Mouse (Mus musculus): Measurements from ENCODE around the gene 1700010B08Rik. TPM values are rescaled to one million over a fixed set of nuclear protein-coding genes. Genes with fewer than 3 reads are reported as not detected.
"Not testable (repeated sequence)": the region's sequence is repeated elsewhere in the genome, so short reads cannot be mapped to it uniquely, and the experiment has no call there.

1700010B08Rik gene
- polyA plus RNA-seq (2017; shearing (Covaris generic)) = not detected

DNA sequence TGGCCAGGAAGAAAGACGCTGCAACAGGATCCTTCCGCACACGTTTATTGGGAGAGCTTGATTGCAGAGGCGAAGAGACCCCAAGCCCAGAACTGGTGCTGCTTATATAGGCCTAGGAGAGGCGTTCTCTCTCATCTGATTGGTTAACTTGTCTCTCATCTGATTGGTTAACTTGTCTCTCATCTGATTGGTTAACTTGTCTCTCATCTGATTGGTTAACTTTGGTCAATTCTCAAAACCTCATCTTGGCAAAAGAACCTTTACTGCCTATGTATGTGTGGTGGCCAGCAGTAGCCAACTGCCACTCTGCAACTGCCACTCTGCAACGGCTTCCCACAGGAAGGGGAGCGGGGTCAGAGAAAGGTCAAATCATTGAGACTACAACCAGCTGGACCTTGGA is at the start of gene 1700010B08Rik:
TSS of gene 1700010B08Rik (plus strand) at position 301 of the 400 bp plus-strand sequence.
- ATAC-seq = not testable (repeated sequence)

DNA sequence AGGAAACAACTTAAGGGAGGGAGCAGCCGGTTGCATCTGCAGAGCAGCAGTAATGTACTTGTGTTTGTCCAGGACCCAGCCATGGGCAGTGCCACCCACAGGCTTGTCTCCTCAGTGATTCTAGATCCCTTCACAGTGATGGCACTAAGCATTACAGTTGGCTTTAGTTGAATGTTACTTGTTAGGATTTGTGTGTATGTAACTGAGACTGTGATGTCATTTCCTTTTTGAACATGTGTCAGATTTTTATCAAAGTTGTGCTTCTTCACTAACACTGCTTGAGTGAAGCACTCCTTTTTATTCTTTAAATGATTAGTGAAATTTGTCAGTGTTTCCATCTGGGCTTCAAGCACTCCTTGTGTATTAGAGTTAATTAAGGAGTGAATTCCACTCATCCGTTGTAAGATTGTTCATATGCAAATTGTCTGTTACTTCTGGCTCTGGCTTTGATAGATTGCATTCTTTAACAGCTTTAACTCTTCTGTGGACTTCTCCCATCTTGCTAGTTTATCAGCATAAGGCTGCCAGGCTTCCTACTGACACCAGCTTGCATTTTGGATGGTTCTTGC is 46.8 kb upstream of the 1700010B08Rik start:
- peak; percentile 89 for ATAC-seq

DNA sequence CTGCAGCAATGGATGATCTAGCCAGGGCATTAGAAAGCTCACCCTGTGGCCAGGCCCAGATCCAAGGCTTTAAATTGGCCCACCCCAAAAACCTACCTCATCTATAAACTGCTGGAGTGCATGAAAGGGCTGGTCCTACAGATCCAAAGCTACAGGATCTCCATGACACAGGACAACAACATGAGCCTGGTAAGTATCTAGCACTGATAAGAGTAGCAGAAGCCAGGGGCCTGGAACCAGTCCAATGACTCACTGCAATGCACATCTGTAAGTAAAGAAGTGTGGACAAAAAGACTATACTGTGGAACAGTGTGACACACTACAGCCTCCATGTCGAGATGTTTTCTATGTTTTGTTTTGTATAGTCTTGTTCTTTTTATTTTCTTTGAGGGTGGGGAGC is 45.7 kb upstream of the 1700010B08Rik start:
- no peak for ATAC-seq

DNA sequence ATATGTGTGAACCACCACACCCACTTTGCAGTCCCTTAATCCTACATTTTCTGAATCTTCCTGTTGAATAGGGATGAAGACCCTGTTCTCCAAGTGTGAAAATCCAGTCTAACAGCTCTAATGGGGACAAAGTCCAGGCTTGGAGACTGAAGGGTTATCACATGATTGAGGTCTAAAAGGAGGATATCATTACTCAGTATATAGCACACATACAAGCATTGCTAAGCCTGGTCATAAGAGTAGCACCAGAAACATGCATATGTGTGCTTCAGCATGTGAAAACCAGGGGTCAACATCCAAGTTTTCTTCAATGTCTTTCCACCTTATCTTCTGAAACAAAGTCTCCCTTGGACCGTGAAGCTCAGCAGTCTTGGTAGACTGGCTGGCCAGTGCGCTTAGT is 40.6 kb upstream of the 1700010B08Rik start:
- no peak for ATAC-seq

DNA sequence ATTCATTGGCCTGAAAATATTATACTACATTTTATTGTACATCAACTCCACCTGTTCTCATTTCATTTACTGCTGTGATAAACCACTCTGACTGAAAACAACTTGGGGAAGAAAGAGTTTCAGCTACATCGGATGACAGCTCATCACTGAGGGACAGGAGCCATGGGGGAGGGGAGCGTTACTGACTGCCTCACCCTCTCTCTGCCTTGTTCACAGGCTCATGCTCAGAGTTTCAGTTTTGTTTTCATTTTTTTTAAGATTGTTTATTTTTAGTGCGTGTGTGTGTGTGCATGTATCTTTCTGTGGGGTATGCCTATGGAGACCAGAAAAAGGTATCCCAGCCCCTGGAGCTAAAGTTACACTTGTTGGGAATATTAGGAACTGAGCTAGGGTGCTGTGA is 40.0 kb upstream of the 1700010B08Rik start:
- peak; percentile 96 for ATAC-seq

DNA sequence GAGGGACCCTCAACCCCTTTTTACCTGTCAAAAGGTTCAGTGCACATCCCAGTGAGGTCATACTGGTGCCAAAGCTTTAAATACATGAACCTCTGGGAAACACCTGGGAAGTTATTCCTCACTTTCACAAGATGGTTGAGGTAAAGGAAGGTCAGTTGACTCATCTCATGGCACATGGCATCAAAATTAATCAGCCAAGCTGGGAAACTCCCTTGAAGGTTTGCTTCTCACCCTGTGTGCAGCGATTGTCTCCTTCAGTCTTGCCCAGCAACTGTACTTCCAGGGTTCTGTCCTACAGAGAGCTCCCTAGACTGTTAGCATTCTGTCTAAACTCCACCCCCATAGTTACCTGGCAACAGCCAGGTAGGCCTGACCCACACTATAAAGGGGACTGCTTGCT is 39.1 kb upstream of the 1700010B08Rik start:
- peak; percentile 28 for ATAC-seq

DNA sequence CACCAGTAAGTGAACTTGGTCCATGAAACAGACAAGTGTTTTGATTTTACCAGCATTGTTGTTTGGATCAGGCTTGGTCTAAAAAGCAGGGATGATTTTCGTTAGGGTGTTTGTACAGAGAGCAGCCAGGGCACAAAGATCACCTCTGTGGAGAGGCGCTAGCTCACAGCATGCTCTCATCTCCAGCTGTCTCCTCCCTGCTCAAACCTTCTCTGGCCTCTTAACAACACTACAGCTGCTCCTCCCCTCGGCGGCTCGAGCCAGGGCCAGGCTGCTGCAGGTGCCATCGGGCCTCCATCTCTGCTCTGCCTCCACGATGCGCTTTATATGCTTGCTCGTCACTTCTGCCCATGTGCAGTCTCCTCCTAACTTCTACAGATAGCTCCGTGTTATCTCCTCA is 36.4 kb upstream of the 1700010B08Rik start:
- ATAC-seq = no peak

DNA sequence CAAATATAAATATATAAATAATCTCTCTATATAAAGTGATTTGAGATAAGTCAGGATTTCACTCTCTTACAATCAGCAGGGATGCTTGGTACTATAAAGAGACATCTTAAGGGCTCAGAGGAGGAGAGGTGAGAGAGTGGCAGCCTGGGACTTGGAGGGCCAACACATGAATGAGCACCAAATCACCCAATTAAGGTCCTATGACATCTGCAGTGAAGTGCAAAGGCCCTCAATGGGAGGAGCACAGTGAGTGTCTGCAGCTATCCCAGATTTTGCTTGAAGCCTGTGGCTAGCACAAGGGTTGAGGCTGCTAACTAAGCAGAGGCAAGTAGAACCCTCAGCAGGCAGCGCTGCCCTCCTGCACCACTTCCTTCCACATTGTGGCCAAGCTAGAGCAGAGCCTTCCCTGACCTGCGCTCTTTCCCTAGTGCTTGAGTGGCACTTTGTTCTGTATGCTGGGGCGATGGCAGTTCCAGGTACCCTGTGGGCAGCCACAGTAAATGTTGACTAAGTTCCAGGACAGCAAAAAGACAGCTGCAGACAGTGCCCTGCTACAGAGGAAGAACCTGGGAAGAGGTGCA is 33.3 kb upstream of the 1700010B08Rik start:
- no peak for ATAC-seq

DNA sequence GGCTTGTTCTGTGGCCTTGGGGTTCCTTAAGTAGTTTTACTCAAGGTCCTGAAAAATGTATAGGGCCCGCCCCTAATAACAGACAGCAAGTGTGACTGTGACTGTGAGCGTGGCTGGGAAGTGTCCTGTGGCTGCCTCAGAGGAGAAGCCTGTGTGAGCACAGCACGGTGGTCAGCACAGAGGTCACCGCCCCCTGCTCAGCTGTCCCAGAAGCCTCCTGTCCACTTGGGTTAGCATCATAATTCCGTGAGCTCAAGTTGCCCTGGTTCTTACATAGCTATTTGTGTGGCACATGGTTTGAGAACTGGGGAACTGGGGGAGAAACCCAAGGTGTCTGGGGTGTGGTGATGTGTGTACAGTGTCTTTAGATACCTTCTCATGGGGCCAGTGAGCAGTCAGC is 31.9 kb upstream of the 1700010B08Rik start:
- no peak for ATAC-seq

DNA sequence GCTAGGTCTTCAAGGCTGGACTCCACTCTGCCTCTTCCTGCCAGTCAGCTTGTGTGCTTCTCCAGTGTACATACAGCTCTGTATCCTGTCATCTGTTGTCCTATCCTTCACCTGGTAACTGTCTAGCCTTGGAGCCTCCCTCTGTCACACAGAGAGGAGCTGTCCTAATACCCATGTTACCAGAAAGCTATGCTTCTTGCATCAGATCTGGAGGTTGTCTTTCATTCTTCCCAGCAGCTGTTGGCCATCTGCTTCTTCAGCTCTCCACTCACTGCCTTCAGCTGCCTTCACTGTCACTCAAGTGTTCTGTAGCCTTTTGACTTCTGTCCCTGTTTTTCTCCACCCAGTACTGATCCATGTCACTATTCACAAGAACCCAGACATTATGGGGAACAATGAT is 29.4 kb upstream of the 1700010B08Rik start:
- no peak for ATAC-seq

DNA sequence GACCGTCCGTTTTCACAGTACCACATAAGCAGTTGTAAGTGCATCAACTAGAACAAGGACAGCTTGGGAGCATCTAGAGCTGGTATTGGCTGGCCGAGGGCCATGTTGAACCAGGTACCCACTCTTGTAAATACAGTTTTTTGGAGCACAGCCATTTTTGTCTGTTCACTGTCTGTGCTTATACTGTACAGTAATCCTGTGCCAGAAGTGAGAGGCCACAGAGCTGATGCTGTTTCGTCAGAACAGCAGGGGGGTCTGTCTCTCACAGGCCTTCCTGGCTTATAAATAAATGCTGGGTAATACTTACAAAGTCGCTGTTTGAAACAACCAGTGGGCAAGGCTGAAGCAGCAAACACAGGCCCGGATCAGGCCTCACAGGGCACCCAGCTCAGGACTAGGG is 27.5 kb upstream of the 1700010B08Rik start:
- no peak for ATAC-seq

DNA sequence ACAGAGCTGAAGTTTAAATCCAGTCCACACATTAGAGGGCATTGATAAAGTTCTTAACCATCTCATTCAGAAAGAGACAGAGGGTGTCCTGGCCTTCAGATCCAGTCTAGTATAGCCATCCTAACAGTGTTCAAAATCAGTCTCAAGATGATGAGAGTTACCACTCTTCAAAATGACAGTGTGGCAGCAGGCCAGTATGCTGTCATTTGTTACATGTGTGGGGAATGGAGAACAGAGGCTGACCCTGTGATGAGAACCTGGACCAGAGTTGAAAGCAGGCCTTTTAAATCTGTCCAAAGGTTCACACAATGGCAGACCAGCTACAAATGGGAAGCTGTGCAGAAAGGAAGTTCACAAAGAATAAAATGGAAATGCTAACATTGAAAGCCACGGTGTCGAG is 26.5 kb upstream of the 1700010B08Rik start:
- no peak for ATAC-seq

DNA sequence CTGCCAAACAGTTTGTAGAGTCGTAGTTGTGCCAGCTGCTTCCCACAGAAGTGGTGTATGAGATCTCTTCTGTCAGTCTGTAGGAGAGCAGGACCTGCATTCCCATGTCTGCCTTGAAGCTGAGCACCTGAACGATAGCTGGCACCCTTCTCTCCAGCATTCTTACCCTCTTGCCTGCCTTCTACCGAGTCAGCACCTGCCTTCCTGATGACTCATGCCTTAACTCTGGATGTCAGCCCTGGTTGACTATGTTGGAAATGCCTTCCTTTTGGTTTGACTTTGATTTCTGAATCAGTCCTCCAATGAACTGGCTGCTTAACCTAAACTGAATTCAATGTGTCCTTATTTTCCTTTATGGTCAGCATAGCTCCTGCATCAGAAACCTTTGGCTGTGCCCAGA is 20.4 kb upstream of the 1700010B08Rik start:
- no peak for ATAC-seq

DNA sequence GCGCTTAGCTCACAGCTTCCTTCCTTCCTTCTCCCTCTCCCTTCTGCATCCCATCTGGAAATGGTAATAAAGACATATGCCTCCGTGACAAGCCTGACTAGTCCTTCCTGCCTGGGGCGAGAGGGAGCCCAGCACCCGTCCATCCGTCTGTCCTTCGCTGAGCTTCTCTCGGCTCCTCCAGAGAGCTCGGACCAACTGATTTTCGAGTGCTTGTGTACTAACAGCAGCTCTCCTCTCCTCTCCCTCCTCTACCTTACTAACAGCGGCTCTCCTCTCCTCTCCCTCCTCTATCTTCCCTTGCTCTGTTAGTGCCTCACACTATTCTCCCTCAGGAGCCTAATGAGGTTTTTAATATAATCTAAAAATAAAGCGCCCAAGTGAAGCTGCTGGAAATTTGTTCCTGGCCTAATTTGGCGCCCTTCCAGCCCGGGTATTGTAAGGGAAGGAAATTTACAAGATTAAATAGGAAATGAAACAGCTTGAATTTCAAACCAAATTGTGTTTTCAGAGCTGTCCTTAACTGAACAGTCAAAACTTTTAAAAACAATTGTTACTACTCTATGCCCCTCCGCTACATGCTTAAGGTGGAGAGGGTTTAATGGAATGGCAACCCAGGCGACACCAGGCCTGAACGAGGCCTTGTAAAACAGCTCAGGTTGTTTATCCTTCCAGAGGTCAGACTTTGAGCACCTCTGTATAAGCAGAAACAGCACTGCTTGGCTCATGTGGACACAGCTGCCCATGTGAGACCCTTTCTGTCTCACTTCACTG is 16.9 kb upstream of the 1700010B08Rik start:
- no peak for ATAC-seq

DNA sequence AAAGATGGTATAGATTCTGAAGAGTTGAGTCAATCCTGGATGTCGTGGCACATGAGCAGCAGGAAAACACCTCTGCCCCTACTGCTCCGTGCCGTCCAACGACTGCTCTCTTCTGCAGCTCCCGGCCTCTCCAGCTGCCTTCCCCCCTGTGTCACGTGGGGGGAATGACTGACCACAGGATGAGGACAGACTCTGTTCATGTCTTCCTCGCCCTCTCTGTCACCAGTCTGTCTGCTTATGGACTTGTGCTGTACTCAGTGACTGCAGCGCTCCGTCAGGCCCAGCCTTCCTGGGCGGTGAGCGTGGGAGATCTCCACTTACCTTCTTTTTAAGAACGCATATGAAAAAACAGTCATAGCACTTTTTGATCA is 16.4 kb upstream of the 1700010B08Rik start:
- ATAC-seq = no peak

DNA sequence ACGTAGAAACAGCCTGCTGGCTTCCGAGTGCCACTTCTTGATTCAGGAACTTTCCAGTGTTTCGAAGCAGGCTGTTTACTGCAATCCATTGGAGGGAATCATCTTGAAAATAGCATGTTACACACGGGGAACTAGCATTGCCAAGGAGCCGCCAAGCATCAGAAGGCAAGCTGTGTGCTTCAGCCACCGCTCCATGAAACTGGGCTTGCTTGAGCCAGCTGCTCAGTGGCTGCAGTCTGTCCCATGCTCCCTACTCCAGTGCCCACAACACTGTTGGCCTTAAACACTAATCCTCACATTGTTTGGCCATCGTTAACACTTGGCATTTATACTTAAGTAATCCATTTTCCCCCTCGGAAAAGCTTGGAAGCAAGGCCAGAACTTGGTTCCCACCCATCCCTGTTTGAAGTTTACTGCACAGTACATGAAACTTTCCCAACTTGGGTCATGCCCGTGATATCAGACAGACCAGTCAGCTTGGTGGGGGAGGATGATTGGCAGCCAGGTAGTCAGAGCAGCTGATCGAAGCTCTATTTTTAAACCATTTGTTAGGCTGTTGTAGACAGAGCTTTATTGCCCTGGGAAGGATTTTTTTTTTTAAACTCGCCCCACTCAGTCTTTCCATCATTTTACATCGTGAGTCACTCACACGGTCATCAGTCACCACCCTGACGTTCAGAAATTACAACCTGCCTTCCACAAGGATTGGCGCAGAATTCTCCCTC is 13.2 kb upstream of the 1700010B08Rik start:
- no peak for ATAC-seq

DNA sequence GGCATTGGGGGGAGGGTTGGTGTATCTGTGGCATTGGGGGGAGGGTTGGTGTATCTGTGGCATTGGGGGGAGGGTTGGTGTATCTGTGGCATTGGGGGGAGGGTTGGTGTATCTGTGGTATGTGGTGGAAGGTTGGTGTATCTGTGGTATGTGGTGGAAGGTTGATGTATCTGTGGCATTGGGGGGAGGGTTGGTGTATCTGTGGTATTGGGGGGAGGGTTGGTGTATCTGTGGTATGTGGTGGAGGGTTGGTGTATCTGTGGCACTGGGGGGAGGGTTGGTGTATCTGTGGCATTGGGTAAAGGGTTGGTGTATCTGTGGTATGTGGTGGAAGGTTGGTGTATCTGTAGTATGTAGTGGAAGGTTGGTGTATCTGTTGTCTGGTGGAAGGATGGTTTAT is 11.6 kb upstream of the 1700010B08Rik start:
- ATAC-seq = not testable (repeated sequence)

DNA sequence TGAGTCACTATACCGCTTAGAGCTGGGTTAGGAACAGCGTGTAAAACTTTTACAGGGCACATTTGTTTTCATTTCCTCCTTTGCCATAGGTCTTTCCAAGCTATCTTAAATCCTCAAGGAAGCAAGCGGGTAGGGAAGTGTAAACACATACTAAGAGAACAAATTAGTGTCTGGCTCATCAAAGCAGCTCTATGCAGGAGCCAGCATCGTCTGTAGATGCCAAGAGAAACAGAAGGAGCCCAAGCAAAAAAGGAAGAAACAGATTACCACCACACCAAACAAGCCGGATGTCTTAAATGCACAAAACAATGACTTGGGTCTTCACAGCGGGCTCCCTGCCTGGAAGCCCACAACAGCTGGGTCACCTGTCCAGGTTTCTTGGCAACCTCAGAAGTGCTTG is 9.0 kb upstream of the 1700010B08Rik start:
- ATAC-seq = no peak

DNA sequence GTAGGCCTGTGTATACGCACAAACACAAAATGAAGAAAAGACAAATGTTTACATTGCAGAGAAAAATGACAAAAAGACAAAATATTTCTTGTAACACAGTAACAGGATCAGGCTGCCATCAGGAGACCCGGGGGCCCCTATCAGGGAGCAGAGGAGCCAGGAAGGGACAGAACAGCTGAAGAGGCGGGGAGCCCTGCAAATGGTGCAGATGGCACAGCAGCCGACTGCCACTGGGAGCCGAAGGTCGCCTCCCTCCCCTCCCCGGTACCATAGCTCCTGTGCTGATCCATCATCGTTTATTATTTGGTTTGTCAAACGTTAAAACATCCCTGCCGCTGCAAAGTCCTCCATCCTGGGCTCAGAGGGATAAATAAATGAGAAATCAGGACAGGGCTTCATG is 6.6 kb upstream of the 1700010B08Rik start:
- no peak for ATAC-seq

DNA sequence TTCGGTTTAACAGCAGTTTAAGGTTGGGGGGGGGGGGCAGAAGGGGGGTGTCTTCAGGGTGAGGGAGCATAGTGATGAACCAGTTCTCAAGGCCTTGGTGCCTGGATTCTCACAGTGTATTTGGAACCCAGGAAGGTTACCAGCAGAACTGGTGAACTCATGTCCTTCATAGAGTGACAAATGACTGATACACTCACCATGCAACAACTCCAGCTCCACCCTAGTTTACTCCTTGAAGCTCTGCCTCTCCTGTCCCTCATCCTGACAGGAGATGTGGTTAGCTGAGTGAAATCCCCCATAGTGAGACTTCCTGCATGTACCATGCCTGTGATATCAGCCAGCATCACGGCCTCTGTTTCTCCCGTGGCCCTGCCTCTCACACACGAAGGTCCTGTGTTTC is 6.0 kb upstream of the 1700010B08Rik start:
- ATAC-seq = no peak

DNA sequence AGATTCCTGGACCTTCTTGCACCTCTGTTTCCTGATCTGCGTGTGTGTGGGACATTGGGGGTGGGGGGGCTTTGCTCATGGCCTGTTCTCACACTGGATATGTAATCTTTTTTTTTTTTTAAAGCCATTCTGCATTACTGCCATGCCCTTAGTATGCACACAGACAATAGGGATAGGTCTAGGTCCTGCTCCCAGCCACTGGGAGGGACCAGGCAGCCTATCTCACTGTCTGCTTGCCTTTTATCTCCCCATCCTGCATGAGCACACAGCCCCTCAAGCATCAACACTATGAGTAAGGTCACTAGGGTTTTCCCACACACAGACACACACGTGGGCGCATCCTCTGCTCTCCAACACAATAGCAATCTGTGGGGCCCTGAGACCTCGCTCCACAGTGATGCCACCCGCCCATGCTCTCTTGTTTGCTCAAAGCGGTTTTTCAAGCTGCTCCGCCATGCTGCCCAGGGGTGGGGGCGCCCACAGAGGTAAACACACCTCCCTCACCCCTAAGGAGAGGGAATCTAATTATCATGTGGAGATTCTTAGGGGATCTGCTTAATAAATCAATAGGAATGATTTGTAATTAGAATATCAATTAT is 4.5 kb upstream of the 1700010B08Rik start:
- ATAC-seq = no peak

DNA sequence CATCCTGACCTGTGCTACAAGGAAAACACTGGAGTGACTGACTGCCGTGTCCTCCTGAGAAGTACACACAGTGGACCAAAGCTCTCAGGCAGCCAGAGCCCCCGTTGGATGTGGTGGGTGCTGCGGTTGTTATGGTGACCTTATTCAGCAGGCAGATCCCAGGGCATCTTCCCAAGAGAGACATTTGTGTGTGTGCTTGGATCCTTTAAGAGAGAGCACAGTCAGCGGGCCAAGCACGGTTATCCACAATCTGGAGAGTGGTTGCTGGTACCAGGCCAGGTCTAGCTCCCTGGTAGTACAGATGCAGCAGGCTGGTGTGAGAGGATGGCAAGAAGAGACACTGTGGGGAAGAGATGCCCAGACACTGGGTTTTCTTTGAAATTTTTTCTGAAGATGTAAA is 2.2 kb upstream of the 1700010B08Rik start:
- no peak for ATAC-seq

DNA sequence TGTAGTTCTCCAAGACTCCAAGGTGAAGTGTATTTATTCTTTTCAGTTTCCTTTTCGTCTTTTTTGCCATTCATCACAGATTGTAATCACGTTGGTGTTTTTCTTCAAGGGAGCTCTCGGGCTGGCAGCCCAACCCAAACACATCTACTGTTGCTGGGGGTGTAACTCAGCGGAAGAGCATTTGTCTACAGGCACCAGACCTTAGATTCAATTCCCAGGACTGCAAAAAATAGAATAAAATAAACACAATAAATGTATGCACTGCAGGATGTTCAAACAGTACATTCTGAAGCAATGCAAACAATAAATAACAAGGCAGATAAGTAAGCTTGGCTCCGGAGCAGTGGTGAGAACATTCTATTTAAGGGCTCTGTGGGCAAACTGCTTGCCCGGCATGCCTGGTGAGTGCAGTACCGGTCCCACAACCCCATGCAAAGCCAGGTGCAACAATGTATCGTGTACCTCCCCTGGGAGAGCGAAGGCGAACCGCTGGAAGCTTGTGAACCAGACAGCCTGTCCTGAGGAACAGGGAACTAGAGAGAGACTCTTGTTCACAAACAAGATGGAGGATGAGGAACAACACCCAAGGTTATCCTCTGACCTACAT is 3.1 kb downstream of the 1700010B08Rik start:
- no peak for ATAC-seq

All from CD4-positive, CD25-positive, alpha-beta regulatory T cell, adult 4 months (primary cell).